Mouse (Mus musculus) B cell, adult 2 months (primary cell): ENCODE measurements around the gene 1700007K13Rik.
A peak's percentile ranks its signal among the peaks of the same experiment; 100 is the strongest.
"Not testable (repeated sequence)": the region's sequence is repeated elsewhere in the genome, so short reads cannot be mapped to it uniquely, and the experiment has no call there.

ENCODE experiments used
- DNase-seq, 2 experiments: peaks; one replicate each; pipeline ENCODE4 v3.0.0; 2022

1700007K13Rik gene

DNA sequence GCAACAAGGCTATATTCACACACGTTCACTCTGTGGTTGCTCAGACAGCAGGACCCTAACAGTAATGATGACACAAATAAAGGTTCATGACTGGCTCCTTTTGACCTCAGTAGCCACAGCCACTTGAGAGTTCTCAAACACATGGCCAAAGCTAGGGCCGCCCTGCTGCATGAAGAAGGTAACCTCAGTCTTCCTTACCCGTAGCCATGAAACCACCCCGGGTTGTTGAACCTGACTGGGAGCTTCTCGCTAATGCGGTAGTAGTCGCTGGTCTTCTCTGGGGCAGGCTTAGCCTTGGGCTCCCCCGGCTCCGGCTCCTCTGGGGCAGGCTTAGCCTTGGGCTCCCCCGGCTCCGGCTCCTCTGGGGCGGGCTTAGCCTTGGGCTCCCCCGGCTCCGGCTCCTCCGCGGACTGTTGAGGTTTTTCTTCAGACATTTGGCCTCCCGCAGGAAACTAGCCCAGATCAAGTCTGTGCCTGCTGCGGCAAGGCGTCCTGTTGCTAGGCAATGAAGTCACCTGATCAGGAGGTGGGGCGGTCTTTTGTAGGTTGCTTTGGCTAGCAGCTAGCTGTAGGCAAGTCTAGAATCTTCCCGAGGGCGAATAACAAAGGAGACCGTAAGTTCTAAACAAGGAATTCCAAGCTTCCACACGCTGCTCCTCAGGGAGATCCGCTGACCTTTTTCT is at the start of gene 1700007K13Rik:
TSS of gene 1700007K13Rik (minus strand) at position 497 of the 683 bp plus-strand sequence.
- DNase-seq: peak; percentile 59 to 66

DNA sequence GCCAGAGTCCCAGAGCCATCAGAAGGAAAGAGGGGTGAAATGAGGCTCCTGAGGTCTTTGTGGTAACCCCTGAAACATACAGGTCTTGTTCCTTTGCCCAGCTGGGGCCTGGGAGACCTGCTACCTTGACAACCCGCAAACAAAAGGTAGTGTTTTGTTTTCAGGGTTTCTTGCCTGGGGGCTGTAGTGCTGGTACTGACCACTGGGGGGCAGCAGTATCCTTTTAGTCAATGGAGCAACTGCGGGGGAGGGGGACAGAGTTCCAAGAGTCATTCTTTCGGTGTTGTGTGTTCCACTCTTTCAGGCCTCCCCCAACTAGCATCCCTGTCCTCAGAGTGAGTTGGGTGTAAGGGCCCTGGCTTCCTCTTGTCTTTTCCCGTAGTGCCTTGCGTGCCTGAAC is 48.4 kb upstream of the 1700007K13Rik start:
- peak; percentile 98 to 99 for DNase-seq

DNA sequence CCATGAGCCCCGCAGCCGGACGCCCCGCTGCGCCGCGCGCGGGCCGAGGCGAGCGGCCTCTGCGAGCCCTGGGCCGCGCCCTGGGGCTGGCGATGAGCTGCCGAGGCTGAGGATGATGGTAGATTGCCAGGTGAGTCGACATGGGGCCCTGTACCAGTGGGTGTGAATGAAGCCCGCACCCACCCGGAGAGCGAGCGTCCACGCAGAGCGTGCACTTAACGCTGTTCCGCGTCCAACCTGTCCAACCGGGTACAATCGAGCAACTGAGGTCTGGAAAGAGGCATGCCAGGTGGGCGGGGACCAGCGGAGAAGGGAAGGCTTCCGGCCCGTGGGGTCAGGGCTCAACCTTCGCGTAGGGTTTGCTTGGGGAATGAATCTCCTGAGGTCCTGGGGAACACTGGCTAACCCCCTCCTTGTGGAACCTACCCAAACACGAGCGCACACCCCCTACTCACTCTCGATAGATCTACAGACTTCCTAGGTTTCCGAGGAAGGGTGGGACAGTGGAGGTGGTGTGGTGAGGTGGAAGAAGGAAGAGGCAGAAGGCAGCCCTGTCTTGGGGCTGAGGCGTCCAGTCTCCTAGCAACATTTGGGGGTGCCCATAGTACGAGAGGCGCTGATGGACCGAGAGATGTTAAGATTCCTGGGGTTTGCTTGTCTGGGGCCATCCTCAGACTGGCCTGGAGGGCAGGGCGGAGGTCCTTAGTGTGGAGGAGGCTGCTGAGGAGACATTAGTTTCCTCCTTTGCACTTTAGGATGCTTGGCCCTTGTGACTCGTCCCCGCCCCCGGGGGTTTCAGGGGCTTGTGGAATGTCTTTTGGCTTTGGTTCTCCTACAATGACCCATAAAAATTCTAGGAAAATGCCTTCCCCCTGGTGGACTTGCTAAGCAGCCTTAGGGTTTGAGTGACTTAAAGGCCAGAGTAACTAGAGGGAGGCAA is 47.6 kb upstream of the 1700007K13Rik start:
- peak; percentile 64 to 68 for DNase-seq

DNA sequence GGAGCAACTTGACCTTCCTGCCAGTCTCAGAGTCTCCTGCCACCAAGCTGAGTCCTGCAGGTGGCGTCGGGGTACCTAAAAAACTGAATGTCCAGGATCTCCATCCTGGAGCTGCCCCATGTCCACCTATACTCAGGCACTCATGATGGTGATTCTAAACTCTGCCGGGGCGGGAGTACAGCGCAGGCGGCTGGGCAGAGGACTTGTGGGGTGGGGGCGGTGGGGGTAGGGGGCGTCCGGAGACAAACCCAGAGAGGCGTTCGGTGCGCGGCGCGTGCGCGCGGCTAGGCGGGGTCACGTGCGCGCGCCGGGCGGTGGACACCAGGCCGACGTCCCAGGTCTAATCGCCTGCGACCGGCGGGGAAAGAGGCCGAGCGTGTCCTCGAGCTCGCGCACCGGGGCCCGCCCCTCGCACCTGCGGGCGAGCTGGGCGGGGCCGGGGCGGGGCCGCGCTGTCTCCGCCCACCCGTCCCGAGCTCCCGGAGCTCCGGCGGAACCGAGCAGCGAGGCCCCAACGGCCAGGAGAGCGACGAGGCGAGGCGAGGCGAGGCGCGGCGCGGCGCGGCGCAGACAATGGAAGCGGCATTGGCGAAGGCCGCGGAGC is 46.8 kb upstream of the 1700007K13Rik start, which contains the start of gene Ralgds:
TSS of gene Ralgds (plus strand) at position 328 of the 604 bp plus-strand sequence.
- DNase-seq: peak; percentile 70 to 75

DNA sequence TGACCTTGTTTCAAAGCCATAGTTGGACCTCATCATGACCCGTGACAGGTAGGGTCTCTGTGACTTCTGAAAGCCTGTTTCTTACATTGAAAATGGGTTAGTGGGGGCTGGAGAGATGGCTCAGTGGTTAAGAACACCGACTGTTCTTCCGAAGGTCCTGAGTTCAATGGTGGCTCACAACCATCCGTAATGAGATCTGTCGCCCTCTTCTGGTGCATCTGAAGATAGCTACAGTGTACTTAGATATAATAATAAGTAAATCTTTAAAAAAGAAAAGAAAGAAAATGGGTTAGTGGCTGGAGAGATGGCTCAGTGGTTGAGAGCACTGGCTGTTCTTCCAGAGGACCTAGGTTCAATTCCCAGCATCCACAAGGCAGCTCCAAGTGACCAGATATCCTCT is 45.5 kb upstream of the 1700007K13Rik start:
- peak in 1 of 2 experiments; percentile 43 for DNase-seq

DNA sequence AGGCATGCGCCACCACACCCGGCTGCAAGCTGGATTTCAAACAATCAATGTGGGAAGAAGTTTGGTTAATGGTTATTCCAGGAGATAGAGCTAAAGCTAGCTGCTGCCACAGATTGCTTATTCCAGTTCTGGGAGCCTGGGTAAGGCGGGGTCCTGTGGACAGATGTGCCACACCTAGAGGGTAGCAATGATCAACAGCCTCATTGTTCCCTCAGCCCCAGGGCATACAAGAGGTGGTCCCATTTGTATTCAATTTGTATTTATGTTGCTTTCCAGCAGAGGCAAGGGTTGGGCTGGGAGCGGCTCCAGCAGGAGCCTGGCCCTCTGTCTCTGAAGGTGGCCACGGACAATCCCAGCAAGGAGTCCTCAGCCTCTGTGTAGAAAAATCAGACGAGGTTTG is 40.2 kb upstream of the 1700007K13Rik start:
- DNase-seq: peak in 1 of 2 experiments; percentile 0

DNA sequence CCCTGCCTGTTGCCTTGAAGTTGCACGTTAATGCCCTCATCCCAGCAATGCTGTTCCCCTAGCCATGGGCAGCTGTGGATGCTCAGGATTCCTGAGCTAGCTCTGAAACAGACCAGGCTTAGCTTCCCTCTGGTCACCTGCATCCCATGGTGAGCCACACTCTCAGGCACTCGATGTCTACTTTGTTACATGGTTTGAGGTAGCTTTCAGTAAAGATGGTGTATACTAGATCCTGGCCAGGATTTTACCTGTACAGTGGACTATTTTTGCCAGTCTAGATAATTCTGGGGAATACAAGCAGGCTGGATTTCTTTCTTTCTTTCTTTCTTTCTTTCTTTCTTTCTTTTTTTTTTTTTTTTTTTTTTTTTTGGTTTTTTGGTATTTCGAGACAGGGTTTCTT is 39.7 kb upstream of the 1700007K13Rik start, which contains the start of gene Gm10134:
TSS of gene Gm10134 (plus strand) at position 301 of the 400 bp plus-strand sequence.
- DNase-seq: no peak

DNA sequence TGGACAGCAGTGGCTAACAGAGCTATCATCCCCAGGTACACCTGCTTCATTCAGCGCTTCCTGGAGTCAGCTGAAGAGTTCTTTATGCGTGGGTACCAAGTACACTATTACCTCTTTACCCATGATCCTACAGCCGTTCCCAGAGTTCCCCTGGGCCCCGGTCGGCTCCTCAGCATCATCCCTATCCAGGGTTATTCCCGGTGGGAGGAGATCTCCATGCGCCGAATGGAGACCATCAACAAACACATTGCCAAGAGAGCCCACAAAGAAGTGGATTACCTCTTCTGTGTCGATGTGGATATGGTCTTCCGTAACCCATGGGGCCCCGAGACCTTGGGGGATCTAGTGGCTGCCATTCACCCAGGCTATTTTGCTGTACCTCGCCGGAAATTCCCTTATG is 38.5 kb upstream of the 1700007K13Rik start:
- DNase-seq: peak in 1 of 2 experiments; percentile 0

DNA sequence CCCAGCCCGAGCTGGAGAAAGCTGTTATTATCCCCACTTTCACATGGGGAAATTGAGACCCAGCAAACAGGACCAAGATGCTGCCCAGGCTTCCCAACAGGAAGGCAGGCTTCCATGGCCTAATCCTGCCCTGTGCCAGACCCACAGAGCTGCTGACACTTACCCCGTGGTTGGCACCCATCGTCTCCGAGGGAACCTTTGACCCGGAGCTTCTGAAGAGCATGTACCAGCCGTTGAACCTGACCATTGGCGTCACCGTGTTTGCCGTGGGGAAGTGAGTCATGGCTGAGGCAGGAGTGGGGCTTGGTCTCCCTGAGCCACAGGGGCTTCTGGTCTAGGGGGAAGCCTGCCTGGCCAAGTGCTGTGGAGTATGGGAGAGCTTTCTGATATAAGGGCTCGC is 36.9 kb upstream of the 1700007K13Rik start:
- peak in 1 of 2 experiments; percentile 0 for DNase-seq

DNA sequence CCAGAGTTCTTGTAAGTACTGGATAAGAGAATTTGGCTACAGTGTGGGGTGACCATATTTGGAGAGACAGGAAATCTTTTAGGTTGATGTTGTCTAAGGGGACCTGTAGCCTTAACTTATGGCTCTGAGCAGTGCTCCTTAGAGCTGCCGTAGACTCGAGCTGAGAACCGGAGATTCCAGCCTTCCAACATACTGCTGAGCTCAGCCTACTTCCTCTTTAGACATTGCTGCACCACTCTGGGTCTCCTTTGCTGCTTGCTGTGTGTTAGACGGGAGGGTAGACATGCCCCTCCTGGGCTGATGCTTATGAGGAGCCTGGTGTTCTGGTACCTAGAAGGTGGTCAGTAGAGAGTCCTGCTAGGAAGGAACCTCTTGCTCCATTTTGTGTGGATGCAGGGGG is 32.3 kb upstream of the 1700007K13Rik start:
- peak; percentile 0 for DNase-seq

DNA sequence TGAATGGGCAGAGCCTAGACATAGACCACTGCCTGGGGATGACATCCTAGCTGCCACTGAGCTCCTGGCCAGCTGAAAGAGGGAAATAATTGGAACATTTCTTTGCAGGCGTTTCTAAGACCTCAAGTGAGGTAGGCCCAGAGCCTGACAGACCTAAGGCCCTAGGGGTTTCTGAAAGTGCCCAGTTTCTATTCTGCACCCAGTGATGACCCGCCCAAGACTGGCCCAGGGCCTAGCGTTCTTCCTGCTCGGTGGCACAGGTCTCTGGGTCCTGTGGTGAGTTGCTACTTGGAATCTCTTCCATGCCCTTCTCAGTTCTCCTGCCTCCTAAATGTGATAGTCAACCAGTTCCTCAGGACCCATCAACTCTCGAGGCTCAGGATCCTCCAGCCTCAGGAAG is 31.4 kb upstream of the 1700007K13Rik start:
- peak in 1 of 2 experiments; percentile 0 for DNase-seq

DNA sequence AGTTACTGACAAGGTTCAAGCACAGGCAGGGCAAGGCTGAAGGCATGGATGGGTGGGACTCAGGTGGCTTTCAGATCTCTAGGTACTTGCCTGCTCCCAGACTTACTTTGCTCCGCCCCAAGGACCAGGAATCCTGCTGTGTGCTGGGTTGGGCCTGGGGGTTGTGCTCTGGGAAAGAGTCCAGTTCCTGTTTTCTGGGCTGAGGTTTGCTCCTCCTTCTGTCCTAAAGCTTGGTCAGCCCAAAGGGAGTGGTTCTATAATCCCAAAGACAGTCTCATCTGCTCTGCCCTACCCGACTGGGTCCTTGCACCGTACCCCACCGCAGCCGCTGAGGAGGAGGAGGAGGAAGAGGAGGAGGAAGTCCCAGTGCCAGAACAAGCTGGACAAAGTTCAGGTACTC is 30.5 kb upstream of the 1700007K13Rik start, which contains the start of gene Gbgt1:
TSS of gene Gbgt1 (plus strand) at position 221 of the 400 bp plus-strand sequence.
- peak in 1 of 2 experiments; percentile 0 for DNase-seq

DNA sequence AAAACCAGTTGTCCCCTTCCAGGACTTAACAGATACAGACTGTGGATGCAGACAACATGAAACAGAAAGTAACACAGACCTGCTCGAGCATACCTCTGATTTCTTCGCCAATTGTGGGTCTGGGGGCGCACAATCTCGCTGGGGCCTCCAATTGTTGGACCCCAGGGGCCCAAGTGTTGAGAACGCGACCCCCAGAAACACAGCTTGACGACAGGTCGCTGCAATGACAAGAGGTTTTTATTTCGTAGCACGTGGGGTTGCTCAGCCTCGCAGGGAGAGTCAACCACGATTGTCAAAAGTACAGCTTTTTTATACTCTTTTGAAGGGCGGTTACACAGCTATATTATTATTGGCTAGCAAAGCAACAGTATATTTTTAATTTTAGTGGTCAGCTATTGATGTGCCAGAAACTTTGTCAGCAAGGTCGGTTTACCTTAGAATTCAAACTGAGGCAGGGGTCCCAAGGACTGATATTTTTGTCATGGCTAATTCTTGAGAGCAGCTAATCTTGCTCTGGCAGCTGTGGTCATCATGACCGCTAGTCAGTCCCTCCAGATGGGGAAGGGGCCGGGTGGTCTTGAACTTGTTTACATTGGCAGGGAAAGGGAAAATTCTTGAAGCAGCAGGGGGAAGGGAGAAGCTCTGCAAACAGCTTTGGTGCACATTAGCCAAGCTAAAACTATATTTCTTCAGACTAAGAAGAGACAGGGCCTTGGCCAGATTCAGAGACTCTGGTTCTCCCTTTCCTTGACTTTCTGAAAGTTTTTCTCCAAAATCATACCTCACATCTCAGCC is 29.9 kb upstream of the 1700007K13Rik start:
- peak in 1 of 2 experiments; percentile 0 for DNase-seq

DNA sequence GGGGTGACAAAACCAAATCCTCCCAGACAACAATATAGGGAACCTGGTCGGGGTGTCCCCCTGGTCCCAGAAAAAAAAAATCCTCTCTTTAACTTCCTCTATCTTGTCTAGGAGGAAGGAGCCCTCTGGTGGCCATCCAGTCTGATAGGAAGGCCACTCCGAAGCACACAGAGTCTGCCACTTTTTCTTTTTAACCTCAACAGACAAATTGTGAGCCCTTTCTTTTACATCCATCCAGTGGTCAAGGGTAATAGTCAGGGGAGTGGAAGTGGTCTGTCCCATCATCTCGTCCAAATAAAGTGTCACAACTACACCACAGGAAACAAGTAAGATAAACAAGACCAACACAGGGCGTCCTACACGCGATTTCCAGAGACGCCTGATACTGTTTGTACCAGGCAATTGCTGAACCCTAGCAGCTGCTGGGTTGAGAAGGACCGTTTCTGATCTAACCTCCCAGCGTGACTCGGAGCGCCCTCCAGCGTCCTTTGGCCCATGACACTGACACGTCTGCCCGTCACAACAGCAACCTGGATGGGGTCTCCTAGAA is 29.1 kb upstream of the 1700007K13Rik start:
- DNase-seq: peak; percentile 54 to 68

DNA sequence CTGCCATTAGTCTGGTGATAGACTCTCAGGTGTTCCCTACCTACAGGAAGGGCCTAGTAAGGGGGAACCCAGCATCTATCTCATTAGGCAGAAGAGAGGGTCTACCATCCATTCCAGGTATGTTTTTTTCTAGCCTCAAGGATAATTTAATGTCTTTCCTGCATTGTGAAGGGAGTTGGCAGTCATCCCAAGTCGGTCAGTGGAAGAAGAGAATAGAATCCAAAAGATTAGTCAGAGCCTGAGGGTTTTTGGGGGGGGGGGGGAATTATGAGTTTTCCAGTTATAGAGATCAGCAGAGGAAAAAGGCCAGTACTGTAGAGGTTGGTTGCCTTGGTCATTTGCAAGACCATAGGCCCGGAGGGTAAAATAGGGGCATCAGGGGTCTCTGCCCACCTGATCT is 28.4 kb upstream of the 1700007K13Rik start:
- DNase-seq: no peak

DNA sequence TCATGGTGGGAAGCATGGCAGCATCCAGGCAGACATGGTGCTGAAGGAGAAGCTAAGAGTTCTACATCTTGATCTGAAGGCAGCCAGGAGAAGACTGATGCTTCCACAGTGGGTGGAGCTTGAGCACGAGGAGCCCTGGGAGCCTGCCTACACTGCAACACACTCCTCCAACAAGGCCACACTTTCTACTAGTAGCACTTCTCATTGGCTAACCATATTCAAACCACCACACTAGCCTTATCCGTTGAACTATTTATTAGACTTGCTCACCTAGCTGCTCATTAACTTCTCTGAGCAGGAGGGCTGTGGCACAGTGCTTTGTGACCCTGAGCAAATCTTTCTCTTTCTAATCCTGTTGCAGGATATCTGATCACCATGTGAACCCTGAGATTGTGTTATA is 17.7 kb upstream of the 1700007K13Rik start:
- DNase-seq: no peak

DNA sequence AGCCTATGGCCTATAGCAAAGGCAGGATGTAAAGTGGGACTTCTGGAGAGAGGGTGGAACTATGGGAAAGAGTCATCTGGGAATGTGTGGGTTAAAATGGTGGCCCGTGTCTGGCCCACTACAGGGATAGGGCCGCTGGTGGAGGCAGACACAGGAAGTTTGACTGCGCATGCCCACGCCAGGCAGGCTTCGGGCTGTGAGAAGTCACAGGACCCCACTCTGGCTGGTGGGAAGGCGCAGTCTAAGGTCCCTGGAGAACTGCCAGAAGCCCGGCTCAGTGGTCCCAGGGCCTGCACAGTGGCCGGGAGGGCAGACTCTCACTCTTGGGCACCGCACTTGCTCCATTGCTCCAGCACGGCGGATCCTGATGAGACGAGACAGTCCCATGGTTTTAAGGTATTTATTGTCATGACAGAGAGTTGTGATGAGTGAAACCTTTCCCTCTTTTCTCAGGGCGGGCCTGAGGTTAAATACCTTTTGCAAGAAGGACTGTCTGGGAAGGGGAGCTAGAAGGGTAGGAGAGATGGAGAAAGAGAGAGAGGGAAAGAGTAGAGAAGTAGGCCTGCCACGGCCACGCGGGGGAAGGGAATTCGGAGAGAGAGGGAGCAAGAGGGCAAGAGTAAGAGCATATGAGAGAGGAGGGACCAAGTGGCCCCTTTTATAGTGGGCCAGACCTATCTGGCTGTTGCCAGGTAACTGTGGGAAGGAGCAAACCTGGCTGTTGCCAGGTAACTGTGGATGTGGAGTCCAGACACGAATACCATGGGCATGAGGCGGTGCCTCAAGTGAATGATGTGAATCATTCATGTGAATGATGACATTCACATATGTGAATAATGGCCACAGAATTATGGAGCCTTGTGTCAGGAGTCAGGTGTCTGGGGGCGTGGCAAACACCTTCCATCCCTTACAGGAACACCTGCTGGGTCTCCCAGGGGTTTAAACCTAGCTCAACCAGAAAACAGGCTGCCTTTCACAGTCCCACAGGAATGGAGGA is 13.4 kb upstream of the 1700007K13Rik start:
- DNase-seq: no peak

DNA sequence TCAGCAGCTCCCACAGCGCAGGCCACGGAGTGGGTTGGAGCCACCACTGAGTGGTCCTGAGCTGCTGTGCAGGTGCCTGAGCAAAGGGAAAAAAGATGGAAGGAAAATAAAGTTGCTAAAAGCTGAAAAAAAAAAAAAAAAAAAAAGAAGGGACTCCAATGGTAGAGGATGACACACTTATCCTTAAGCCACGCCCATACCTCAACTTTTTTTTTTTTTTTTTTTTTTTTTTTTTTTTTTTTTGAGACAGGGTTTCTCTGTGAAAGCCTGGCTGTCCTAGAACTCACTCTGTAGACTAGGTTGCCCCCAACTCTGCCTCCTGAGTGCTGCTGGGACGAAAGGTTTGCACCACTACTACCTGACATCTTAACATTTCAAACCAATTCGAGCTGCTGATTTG is 11.9 kb upstream of the 1700007K13Rik start:
- not testable (repeated sequence) for DNase-seq

DNA sequence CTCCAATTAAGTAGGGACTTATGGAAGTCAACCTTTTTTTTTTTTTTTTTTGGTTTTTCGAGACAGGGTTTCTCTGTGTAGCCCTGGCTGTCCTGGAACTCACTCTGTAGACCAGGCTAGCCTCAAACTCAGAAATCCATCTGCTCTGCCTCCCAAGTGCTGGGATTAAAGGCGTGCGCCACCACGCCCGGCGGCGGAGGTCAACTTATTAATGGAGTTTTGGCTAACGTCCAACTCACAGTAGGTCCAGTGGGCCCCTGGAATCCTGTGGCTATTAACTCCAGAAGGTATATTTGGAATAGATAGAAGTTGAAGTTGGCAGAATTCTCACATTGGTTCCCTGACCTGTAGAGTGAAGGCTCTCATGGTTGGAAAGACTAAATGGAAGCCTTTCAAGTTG is 5.9 kb upstream of the 1700007K13Rik start:
- not testable (repeated sequence) for DNase-seq

DNA sequence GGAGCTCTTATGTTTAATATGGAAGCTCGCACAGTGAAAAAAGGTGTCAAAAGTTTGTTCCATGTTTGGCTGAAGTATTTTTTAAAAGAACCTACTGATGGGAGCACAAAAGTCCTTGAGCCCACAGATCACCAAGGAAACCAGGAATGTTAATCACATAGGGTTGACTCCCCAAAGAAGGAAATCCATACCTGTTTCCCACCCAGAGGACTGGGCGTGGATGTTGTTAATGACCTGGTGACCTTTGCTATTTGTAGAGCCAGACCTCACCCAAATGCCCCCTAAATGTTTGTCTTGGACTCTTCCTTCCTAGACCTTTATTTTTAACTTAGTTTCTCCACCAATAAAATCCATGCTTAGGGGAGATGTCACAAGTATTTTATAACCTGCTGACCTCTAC is 4.5 kb upstream of the 1700007K13Rik start:
- no peak for DNase-seq

DNA sequence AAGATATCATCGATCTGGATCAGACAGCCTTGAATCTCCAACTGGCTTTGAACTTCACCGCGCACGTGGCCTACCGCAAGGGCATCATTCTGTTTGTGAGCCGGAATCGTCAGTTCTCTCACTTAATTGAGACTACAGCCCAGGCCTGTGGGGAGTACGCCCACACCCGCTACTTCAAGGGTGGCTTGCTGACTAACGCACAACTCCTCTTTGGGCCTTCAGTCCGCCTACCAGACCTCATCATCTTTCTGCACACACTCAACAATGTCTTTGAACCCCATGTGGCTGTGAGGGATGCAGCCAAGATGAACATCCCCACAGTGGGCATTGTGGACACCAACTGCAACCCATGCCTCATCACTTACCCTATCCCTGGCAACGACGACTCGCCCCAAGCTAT is 3.3 kb upstream of the 1700007K13Rik start:
- DNase-seq: no peak
